Comparison of ENCODE assay signal across 1 mouse cellular context in the genomic region with DNA sequence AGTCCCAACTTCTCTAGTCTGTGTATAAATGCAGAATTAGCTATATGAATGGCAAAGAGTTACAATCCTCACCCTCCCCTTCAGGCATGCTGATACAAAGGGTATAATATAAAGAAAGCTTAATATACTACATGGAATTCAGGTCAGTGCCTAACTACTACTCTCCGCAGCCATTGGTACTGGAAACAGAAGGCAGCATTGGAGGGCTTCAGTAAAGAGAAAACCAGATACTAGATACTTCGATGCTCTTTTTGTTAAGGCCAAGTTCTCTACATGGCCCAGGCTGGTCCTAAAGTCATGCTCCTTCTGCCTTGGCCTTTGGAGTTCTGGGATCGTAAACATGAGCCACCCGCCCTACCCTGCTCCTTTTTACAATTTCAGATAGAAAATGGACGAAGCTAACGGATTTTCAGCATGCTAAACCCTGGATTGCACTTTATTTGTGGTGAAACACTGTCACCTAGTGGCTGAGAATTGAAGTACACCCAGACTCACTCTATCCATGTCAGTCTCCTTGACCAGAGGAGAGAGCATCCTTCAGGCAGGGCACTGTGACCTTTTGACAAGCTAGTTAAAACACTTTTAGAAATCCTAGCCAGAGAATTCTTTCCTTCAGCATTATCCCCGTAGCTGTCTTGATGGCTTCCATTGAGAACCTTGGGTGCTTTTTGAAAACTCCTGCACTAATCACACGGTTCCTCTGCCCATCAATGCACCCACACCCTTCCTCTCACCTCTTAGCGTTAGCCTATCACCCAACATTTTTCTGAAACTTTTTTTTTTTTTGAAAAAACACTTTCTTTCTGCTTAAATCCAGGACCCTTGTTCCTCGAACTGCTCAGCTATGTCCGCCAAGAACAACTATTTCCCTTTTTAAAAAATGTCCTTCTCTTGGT.
TF ChIP-seq lines count a peak whose summit lies in the region.

No protein-coding gene starts in this region.

TF ChIP-seq in C2C12, 6 proteins besides CTCF, POLR2A, EP300 and RAD21 (continued from another document):
- no peak for TF ChIP-seq MYOG (IDR thresholded peaks at IDR 0.05; ENCODE audit: control insufficient read depth, extremely low read depth, insufficient read length)
- no peak for TF ChIP-seq USF1 (IDR thresholded peaks at IDR 0.05; ENCODE audit: low read depth)
